Mouse (Mus musculus) thymus, adult 2 months (tissue): Measurements from ENCODE around the gene Itpkb.

ENCODE experiments used
- CTCF ChIP-seq: fragments of 200-500 bp; IDR thresholded peaks from 2 replicates; pipeline ENCODE4 v1.5.1; 2012; ENCODE audit warnings: mild to moderate bottlenecking, control low read depth, low read length, moderate library complexity, borderline replicate concordance; ENCODE audit not compliant: control insufficient read depth, poor library complexity, insufficient read depth; ENCODE audit errors: extremely low read depth
- POLR2A ChIP-seq: fragments of 200-500 bp; IDR thresholded peaks from 2 replicates; pipeline ENCODE4 v1.6.1; 2012; ENCODE audit warnings: mild to moderate bottlenecking, low read length, control low read depth, moderate library complexity; ENCODE audit not compliant: control insufficient read depth, poor library complexity, insufficient read depth; ENCODE audit errors: extremely low read depth

DNA sequence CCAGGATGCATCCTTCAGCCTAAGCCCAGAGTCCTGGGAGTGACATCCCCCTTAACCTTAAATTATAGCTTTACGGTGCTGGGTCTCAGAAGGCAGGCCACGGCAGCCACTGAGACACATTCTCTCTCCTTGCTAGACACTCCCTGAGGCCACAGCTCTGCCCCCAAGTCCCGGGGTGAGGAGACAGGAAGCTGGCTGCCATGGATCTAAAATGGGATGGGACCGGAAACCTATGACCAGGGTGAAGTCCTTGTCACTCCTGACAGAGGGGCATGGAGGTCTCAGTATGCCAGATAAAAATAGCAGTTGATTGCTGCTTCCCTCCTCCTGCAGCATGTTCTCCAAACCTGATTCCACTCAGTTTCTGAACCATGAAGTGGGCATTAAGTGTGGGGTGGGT lies 23.8 kb downstream of the Itpkb start:
- TF ChIP-seq CTCF (no peak), POLR2A (no peak)
